Mouse (Mus musculus) hindbrain, postnatal 0 days (tissue): ENCODE measurements at regions not wholly inside any gene's neighbourhood (a gene's known extent, or its start where the extent isn't known, plus 50 kb on each side); places are given as distances from the start of the nearest gene placed in this dataset.

Experiments used
- ATAC-seq: fragments of 200-750 bp; cut with Nextera tagmentation; 2 replicates; pipeline ENCODE4 v1.8.0; 2017; ENCODE audit warnings: mild to moderate bottlenecking, moderate TSS enrichment, moderate library complexity
- DNase-seq: peaks from one replicate; pipeline ENCODE4 v3.0.0-alpha.2; 2015; ENCODE audit warnings: low spot score
- H3K27ac ChIP-seq: fragments of 300-500 bp; sonication (generic); 2 replicates; pipeline ENCODE4 v1.5.1; 2014; ENCODE audit warnings: mild to moderate bottlenecking
- H3K27me3 ChIP-seq: fragments of 300-500 bp; sonication (generic); 2 replicates; pipeline ENCODE4 v1.6.1; 2014; ENCODE audit warnings: low read length, mixed read lengths; ENCODE audit not compliant: insufficient read depth
- H3K36me3 ChIP-seq: fragments of 300-500 bp; sonication (generic); 2 replicates; pipeline ENCODE4 v1.6.1; 2014; ENCODE audit warnings: low read length, mixed read lengths; ENCODE audit not compliant: insufficient read depth
- H3K4me1 ChIP-seq: fragments of 300-500 bp; sonication (generic); 2 replicates; pipeline ENCODE4 v1.6.1; 2014; ENCODE audit warnings: antibody characterized with exemption, low read length, mixed read lengths; ENCODE audit not compliant: insufficient read depth
- H3K4me2 ChIP-seq: fragments of 300-500 bp; sonication (generic); 2 replicates; pipeline ENCODE4 v1.6.1; 2014; ENCODE audit warnings: low read depth, mild to moderate bottlenecking, low read length, moderate library complexity, mixed read lengths
- H3K4me3 ChIP-seq: fragments of 300-500 bp; sonication (generic); 2 replicates; pipeline ENCODE4 v1.5.1; 2014; ENCODE audit warnings: low read length
- H3K9ac ChIP-seq: fragments of 300-500 bp; sonication (generic); replicated peaks from 2 replicates; pipeline ENCODE4 v1.6.1; 2014; ENCODE audit warnings: mild to moderate bottlenecking, low read length, moderate library complexity, mixed read lengths
- H3K9me3 ChIP-seq: fragments of 300-500 bp; sonication (generic); 2 replicates; pipeline ENCODE4 v1.6.1; 2016; ENCODE audit warnings: low read length, mixed read lengths
- CTCF ChIP-seq: IDR thresholded peaks from 2 replicates; pipeline ENCODE4 v1.5.1; 2016; ENCODE audit warnings: antibody characterized with exemption, control low read depth, low read depth
- WGBS: fragments of 180-500 bp; shearing (Covaris S2); extraction: QIAGEN DNeasy Blood & Tissue Kit; methylation state at CpG from one replicate; pipeline ENCODE4 v1.1.7; 2014; 5-methylcytosine and 5-hydroxymethylcytosine counted together
- microRNA-seq, 2 experiments: library from miRNA; unstranded; fragments of <30 nt; microRNA quantifications; one replicate each; pipeline ENCODE4; 2016

- Histone ChIP-seq H3K9ac (no peak overlapping the region), H3K4me1 (peaks cover 4% of the 10 kb centered on the region), H3K4me3 (no peak overlapping the region), H3K9me3 (no peaks in the 10 kb centered on the region), H3K36me3 (no peaks in the 10 kb centered on the region), H3K4me2 (no peak overlapping the region), H3K27ac (peak overlapping the region; percentile 37), H3K27me3 (no peaks in the 10 kb centered on the region)
- 13% methylated on average over 4 of the region's 4 CpGs for WGBS
- peak; percentile 79 for ATAC-seq
- TF ChIP-seq CTCF: no peak
- peak; percentile 82 for DNase-seq
These were observed 262.0 kb downstream of the Atp6ap1l start for GRCm38 (mm10) chr13:90643109-90643508.

DNA sequence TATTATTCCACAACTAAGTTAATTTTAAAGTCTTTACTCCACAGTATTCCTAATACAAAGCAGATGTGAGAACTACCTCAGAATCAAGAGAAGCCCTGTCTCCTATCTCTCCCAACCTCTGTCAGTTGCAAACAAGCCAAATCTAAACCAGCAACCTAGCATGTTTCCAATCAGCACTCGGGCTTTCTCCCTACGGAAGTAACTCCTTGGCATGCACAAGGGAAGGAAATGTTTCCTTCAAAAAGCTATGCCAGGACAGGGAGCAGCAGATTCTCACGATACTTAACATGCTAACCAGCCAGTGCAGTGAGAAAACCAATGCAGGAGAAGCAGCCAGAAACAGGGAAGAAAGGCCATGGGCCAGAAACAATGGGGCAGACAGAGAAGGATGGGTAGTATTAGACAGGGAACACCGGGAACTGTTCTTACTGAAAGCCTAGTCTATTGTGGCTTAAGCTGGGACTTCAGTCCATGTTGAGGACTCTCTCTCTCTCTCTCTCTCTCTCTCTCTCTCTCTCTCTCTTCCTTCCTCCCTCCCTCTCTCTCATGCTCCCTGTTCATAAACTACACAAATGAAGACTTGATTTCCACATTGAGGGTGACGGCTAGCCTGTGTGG is 262.8 kb downstream of the Atp6ap1l start:
- no peaks in the 10 kb centered on the region for H3K36me3 ChIP-seq
- H3K4me1 ChIP-seq: peaks cover 4% of the 10 kb centered on the region
- DNase-seq (peak; percentile 43), ATAC-seq (peak; percentile 37; the same call in 1 of the 2 replicates)
- peak overlapping the region; percentile 37 for H3K27ac ChIP-seq
- no peak for TF ChIP-seq CTCF
- H3K4me3 ChIP-seq: no peak overlapping the region
- H3K4me2 ChIP-seq: no peak overlapping the region
- no peaks in the 10 kb centered on the region for H3K9me3 ChIP-seq
- no peak overlapping the region for H3K9ac ChIP-seq
- no peaks in the 10 kb centered on the region for H3K27me3 ChIP-seq
- 26% methylated on average over 5 of the region's 5 CpGs for WGBS

Small RNAs in the stretch of these regions (microRNA-seq; reads per million reads assigned to microRNA genes)
- gene Gm44338: 0 reads per million in 2 experiments
